Mouse (Mus musculus) liver, adult (tissue): ENCODE results near the gene Fgd3.

Source experiments
- GATA4 ChIP-seq: IDR thresholded peaks from 2 replicates; pipeline ENCODE4 v1.6.1; 2014; ENCODE audit warnings: mild to moderate bottlenecking, low read length; ENCODE audit not compliant: insufficient replicate concordance

Gene Fgd3

GRCm38 (mm10) chr13:49349335-49349734 is 29.2 kb upstream of the Fgd3 start:
- no peak for TF ChIP-seq GATA4

DNA sequence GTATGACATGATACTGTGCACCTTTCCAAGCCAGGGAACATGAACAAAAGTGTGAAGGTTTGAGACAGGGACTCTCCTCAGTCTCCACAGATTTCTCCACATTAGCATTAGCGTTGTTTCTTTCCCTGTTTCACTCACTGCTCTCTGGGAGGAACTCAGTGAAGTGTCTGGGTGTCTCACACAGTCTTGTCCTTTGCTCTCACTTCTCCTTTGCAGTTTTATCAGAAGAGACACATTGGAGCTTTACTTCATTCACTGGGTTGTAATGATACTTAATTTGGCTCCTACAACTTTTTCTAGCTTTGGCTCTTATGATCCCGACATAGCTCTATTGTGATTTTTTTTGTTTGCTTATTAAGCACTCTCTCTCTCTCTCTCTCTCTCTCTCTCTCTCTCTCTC is 28.4 kb upstream of the Fgd3 start:
- TF ChIP-seq GATA4, result no peak

GRCm38 (mm10) chr13:49345476-49345875 is 25.4 kb upstream of the Fgd3 start:
- no peak for TF ChIP-seq GATA4

GRCm38 (mm10) chr13:49344567-49344966 is 24.5 kb upstream of the Fgd3 start:
- TF ChIP-seq GATA4, result no peak

- TF ChIP-seq GATA4, result no peak
Measured at GRCm38 (mm10) chr13:49342723-49343100, 22.6 kb upstream of the Fgd3 start.

- TF ChIP-seq GATA4, result no peak
Measured at GRCm38 (mm10) chr13:49341831-49342722, 22.0 kb upstream of the Fgd3 start.

DNA sequence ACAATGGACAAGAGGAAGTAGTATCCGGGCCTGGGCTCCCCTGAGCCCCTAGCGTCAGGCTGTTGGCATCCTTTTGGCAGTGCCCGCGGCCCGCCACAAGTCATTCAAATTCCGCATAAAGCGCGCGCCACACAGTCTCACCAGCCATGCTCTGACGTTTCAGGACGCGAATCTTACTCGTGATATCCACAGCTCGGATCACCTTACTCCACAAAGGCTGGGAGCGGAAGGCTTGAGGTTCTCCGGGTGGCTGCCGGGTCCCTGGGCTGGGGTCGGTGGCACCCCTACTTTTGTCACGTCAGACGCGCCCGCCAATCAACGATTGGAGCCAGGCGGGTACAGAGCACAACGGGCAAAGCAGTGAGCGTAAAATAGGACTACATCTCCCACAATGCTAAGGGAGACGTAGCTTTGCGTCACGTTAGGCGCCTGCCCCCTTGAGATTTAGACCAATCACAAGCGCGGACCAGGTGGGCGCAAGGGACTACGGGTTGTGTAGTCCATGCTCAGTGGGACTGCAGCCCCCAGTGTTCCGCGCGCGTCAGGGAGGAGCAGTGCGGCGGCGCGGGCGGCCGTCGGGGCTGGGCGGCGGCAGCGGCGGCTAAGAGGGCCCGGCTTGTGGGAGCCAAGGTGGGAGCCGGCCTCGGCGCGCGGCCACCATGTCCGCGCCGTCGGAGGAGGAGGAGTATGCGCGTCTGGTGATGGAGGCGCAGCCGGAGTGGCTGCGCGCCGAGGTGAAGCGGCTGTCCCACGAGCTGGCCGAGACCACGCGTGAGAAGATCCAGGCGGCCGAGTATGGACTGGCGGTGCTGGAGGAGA is 21.1 kb upstream of the Fgd3 start, which contains the start of gene Bicd2:
TSS of gene Bicd2 (plus strand) at position 574 of the 819 bp plus-strand sequence.
- TF ChIP-seq GATA4, result no peak; the same call in 1 of the 2 replicates

DNA sequence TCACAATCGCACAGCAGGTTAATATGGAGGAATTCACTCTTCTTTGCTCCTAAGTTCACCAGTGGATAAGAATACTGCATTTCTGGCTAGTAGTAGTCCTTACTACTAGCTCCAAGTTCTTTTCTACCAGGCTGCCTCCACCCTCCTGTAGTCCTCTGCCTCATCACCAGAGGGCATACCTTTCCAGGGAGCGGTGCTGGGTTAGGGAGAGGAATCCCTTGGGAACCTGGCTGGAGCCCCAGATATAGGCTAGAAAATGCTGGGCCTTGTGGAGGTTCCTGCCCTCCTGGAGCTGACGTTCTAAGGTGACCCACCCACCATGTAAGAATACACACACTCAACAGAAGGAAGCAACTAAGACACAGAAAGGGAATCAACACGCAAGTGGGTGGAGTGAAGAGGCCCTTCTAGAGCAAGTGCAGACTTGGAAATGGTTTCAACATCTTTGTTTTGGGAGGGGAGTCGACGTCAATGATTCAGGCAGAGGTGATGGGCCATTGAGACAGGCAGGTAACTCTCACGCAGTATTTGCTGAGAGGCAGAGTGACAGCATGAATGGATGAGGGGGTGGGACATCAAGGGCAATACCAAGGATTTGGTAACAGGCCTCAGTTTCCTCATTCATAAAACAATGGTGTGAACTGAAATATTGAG is 18.9 kb upstream of the Fgd3 start:
- no peak for TF ChIP-seq GATA4

DNA sequence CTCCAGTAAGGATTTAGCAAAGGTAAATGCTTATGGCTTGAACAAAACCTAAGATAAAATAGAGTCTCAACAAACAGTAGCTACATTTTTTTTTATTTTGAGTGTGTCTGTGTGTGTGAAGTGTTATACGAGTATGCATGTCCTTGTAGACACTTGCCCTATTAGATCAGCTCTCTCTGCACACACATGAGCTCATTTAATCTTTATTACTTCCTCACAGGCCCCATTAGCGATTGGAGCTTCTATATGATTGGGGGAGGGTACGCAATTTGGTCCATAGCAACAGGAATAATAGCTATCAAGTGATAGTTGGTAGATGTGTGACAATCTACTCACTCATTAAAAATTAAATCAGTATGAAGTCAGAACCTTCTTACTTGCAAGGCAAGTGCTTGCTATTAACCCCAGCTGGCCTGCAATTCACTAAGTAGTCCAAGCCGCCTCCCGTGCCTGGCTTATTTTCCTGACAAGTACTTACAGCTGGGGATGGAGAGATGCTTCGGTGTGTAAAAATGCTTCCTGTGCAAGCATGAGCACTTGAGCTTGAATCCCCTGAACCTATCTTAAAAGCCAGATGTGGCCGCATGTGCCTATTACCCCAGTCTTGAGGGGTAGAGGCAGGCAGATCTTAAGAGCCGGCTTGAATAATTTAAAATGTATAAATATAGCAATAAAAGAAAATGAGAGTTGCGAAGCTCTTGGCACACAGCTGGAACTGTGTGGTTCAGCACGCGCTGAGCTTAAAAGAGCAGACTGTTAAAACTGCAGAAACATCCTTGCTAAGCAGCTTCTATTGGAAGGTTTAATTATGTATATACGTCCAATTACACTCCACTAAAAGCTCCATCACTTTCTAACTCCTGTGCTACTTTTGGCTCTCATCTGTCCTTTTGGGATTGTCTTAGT is 15.2 kb upstream of the Fgd3 start:
- no peak for TF ChIP-seq GATA4

GRCm38 (mm10) chr13:49333250-49333649 is 13.1 kb upstream of the Fgd3 start:
- TF ChIP-seq GATA4, result no peak

DNA sequence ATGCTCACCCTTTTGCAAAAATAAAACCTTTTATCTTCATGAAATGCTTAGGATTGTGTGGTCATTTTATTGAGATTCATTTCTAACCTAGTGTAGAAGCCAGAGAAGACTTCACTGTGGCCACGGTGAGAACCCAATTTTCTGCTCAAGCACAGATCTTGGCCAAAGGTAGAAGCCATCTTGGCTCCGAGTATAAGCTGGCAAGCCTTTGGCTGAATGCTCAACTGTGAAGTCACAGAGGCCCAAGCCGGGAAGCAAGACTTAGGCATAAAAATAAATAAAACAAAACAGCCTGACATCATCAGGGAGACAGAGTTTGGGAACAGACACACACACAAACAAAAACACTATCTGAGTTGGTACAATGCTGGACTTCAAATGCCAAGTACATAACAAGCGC is 8.0 kb upstream of the Fgd3 start:
- TF ChIP-seq GATA4, result no peak

GRCm38 (mm10) chr13:49326246-49327206 is 6.4 kb upstream of the Fgd3 start:
- no peak for TF ChIP-seq GATA4

DNA sequence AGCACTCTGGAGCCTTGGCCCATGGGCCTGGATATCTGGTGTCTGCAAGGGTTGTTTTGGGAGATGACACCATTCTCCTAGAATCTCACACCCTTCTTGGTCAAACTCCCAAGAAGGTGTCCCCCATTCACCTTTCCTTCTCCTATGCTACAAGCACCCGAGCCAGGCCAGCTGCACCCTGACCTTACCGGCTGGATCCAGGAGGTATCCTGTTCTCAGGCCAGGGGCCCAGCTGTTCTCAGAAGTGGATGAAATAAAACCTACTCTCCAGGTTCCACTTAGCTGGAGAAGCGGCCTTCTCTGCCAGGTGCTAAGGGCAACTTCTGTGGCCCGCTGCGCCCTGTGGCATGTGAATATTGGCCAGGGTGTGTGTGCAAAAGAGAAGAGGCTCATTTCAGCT is 4.8 kb upstream of the Fgd3 start:
- no peak for TF ChIP-seq GATA4

DNA sequence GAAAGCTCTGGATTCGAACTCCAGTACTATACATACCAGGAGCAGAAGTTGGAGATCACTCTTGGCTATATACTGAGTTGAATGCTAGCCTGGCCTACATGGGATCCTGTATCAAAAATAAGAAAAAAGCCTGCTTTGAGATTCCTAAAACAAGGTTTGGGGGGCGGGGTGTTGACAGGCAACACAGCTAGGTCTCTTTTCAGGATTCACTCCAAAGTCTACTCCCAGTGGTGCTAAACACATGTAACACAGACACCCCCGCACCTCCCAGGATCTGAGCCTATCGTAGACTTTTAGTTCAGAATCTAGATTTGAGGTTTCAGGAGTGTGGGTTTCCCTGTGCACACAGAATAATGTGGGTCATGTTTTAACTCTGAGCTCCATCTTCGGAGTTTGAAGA is 2.6 kb upstream of the Fgd3 start:
- TF ChIP-seq GATA4, result no peak

- no peak for TF ChIP-seq GATA4
Measured at GRCm38 (mm10) chr13:49322169-49322568, 2.1 kb upstream of the Fgd3 start.
